Comparison of ENCODE assay signal across 10 mouse cellular contexts in the genomic region with DNA sequence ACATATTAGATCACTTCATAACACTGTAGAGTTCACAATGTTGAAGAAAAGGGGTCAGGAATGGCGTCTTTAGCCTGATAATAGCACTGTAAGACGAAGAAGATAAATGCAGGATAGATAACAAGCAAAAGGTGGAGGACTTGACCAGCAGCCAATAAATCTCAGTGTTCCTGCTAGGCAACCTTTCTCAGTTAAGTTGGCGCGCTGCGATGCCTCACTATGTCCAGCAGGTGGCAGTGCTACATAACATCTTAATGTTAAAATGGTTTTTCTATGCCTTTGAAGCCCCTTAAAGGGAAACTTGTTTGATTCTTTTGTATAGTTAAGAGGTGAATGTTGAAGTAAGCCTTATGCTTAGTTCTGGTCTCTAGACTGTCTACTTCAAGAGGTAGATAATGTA. TPM values are rescaled to one million over a fixed set of nuclear protein-coding genes. Genes with fewer than 3 reads are reported as not detected.
DNase-seq lines count a peak whose midpoint lies in the region; ATAC-seq and TF ChIP-seq lines count a peak whose summit lies in the region.
"Had no signal": no experiment of that assay in that cellular context is flagged by ENCODE, and none has a peak within 500 bp of the region (broad histone marks: within the 10 kb centered on the region; RNA-seq: fewer than 3 reads in every experiment).

No protein-coding gene starts in this region.

- peak; percentile 89 for DNase-seq in intestine, embryonic 14.5 days (ENCODE audit: low spot score)
- peak; percentile 31 for DNase-seq in adrenal gland, adult 2 months
- peak; percentile 94 for DNase-seq in embryo, embryonic 10 days (ENCODE audit: low spot score)
- peak; percentile 63 to 84 for DNase-seq in heart, postnatal 14 days
- peak; percentile 12 to 25 for DNase-seq in left cerebral cortex, adult 8-10 months (ENCODE audit: low spot score in 2 of 2)
- peak; percentile 67 for DNase-seq in thymus, adult 2 months

- H3K9me3 ChIP-seq in intestine, embryonic 14.5 days (ENCODE audit: control insufficient read depth, low read length) = no peaks in the 10 kb centered on the region
- no peaks in the 10 kb centered on the region for H3K9me3 ChIP-seq in intestine, embryonic 16.5 days (ENCODE audit: control insufficient read depth, low read length)
- H3K9me3 ChIP-seq: embryonic facial prominence, embryonic 13.5 days; neural tube, embryonic 13.5 days had no signal

- H3K27ac ChIP-seq in intestine, embryonic 14.5 days (ENCODE audit: low read depth) = no peak overlapping the region
- no peak overlapping the region for H3K27ac ChIP-seq in intestine, embryonic 16.5 days (ENCODE audit: low read length)
- no peak overlapping the region for H3K27ac ChIP-seq in thymus, adult 2 months (ENCODE audit: control insufficient read depth, insufficient read depth, low read length)
- H3K27ac ChIP-seq: embryonic facial prominence, embryonic 13.5 days; neural tube, embryonic 13.5 days had no signal

- H3K27me3 ChIP-seq in intestine, embryonic 14.5 days (replicated peaks; ENCODE audit: control insufficient read depth, insufficient read depth, low read length) = no peaks in the 10 kb centered on the region
- no peaks in the 10 kb centered on the region for H3K27me3 ChIP-seq in intestine, embryonic 16.5 days (replicated peaks; ENCODE audit: control insufficient read depth, insufficient read depth, low read length)
- H3K27me3 ChIP-seq in thymus, adult 2 months (ENCODE audit: control insufficient read depth, insufficient read depth, low read length) = no peaks in the 10 kb centered on the region
- H3K27me3 ChIP-seq: embryonic facial prominence, embryonic 13.5 days; neural tube, embryonic 13.5 days had no signal

- H3K9ac ChIP-seq in intestine, embryonic 14.5 days (ENCODE audit: low read length) = no peak overlapping the region
- no peak overlapping the region for H3K9ac ChIP-seq in intestine, embryonic 16.5 days (ENCODE audit: low read depth, low read length)
- H3K9ac ChIP-seq: embryonic facial prominence, embryonic 13.5 days; neural tube, embryonic 13.5 days had no signal

- no peak for ATAC-seq in intestine, embryonic 14.5 days (replicated peaks; ENCODE audit: low FRiP score, low TSS enrichment, low read depth)
- ATAC-seq in intestine, embryonic 16.5 days = no peak
- ATAC-seq in neutrophil, adult 5-6 weeks (ENCODE audit: extremely low read depth, insufficient number of reproducible peaks, low FRiP score, poor library complexity, severe bottlenecking) = peak; percentile 72

- no peaks in the 10 kb centered on the region for H3K36me3 ChIP-seq in intestine, embryonic 14.5 days (ENCODE audit: control insufficient read depth, insufficient read depth, low read length)
- no peaks in the 10 kb centered on the region for H3K36me3 ChIP-seq in intestine, embryonic 16.5 days (ENCODE audit: control insufficient read depth, insufficient read depth, low read length)
- no peaks in the 10 kb centered on the region for H3K36me3 ChIP-seq in thymus, adult 2 months (ENCODE audit: control insufficient read depth, insufficient read depth, low read length)
- H3K36me3 ChIP-seq: embryonic facial prominence, embryonic 13.5 days; neural tube, embryonic 13.5 days had no signal

- no peaks in the 10 kb centered on the region for H3K4me1 ChIP-seq in intestine, embryonic 14.5 days (replicated peaks; ENCODE audit: control insufficient read depth, insufficient read depth, low read length)
- H3K4me1 ChIP-seq in intestine, embryonic 16.5 days (ENCODE audit: control insufficient read depth, insufficient read depth, low read length) = no peaks in the 10 kb centered on the region
- H3K4me1 ChIP-seq in thymus, adult 2 months (replicated peaks; ENCODE audit: control insufficient read depth, insufficient read depth, low read length) = no peaks in the 10 kb centered on the region
- H3K4me1 ChIP-seq: embryonic facial prominence, embryonic 13.5 days had no signal

- 0% methylated on average over 5 of the region's 5 CpGs for WGBS in intestine, embryonic 14.5 days
- WGBS in intestine, embryonic 16.5 days = 2% methylated on average over 5 of the region's 5 CpGs
- WGBS in thymus, adult 2 months = 0% methylated on average over 5 of the region's 5 CpGs

- intact Hi-C loops in heart, postnatal 14 days (cut with DNase I) = loop anchor here (1.0 to 10.0 kb wide), 3 partner anchors 86 to 259 kb away; partner anchors contain the start of gene Kif20b

- H3K4me3 ChIP-seq in intestine, embryonic 14.5 days (ENCODE audit: low read depth, low read length) = no peak overlapping the region
- H3K4me3 ChIP-seq in intestine, embryonic 16.5 days (ENCODE audit: low read length) = no peak overlapping the region
- no peak overlapping the region for H3K4me3 ChIP-seq in thymus, adult 2 months (ENCODE audit: control insufficient read depth, insufficient read depth, low read length)
- H3K4me3 ChIP-seq: embryonic facial prominence, embryonic 13.5 days; neural tube, embryonic 13.5 days had no signal

- no peak for TF ChIP-seq CTCF in thymus, adult 2 months (IDR thresholded peaks at IDR 0.05; ENCODE audit: borderline replicate concordance, control insufficient read depth, extremely low read depth, insufficient read depth, low read length, poor library complexity)

- TF ChIP-seq POLR2A in thymus, adult 2 months (IDR thresholded peaks at IDR 0.05; ENCODE audit: control insufficient read depth, extremely low read depth, insufficient read depth, low read length, poor library complexity) = no peak

- H3K4me2 ChIP-seq in intestine, embryonic 14.5 days (ENCODE audit: low read length) = no peak overlapping the region
- no peak overlapping the region for H3K4me2 ChIP-seq in intestine, embryonic 16.5 days (ENCODE audit: low read depth, low read length)
- H3K4me2 ChIP-seq: embryonic facial prominence, embryonic 13.5 days; neural tube, embryonic 13.5 days had no signal

RNA-seq across cellular contexts. Expression of gene Ifit1, which starts 25.5 kb away (rescaled TPM):
- 1.7 and 2.2 TPM in 2 replicates for polyA plus RNA-seq in intestine, embryonic 14.5 days (2014; fragmentation: Nextera tagmentation; extraction: Ambion mirVana)
- polyA plus RNA-seq in intestine, embryonic 16.5 days (2015; fragmentation: Nextera tagmentation; extraction: Ambion mirVana) = 10.8 and 12.6 TPM in 2 replicates
- 1 to 10 TPM; 4.3 to 4.8 TPM for total RNA-seq in adrenal gland, adult 2 months (2021)
- 2.0 and 2.1 TPM in 2 replicates for polyA plus RNA-seq in adrenal gland, adult 2 months (2012; rRNA removed)
- under 1 TPM; 0.33 to 0.85 TPM for total RNA-seq in heart, postnatal 14 days (2021)
- total RNA-seq in left cerebral cortex, adult 8-10 months (2022) = 1 to 10 TPM; 1.3 to 3.0 (median 2.1) TPM
- 36.0 and 37.7 TPM in 2 replicates for total RNA-seq in neutrophil, adult 5-6 weeks (2017)
- 10.0 and 13.2 TPM in 2 replicates for polyA plus RNA-seq in thymus, adult 2 months (2012; rRNA removed)

RNA-seq across cellular contexts. Expression of gene Ifit1bl2, which starts 25.6 kb away (rescaled TPM):
- polyA plus RNA-seq in intestine, embryonic 14.5 days (2014; fragmentation: Nextera tagmentation; extraction: Ambion mirVana) = 0.14 and 0.17 TPM in 2 replicates
- 19.9 and 32.3 TPM in 2 replicates for polyA plus RNA-seq in intestine, embryonic 16.5 days (2015; fragmentation: Nextera tagmentation; extraction: Ambion mirVana)
- under 1 TPM; 0.23 to 0.28 TPM for total RNA-seq in adrenal gland, adult 2 months (2021)
- 0.02 and 0.03 TPM in 2 replicates for polyA plus RNA-seq in adrenal gland, adult 2 months (2012; rRNA removed)
- total RNA-seq in heart, postnatal 14 days (2021) = under 1 TPM; 0.53 to 0.59 TPM
- total RNA-seq in left cerebral cortex, adult 8-10 months (2022) = under 1 TPM; 0.38 to 0.66 (median 0.49) TPM
- 24.3 and 27.7 TPM in 2 replicates for total RNA-seq in neutrophil, adult 5-6 weeks (2017)
- 0.07 and 0.11 TPM in 2 replicates for polyA plus RNA-seq in thymus, adult 2 months (2012; rRNA removed)

RNA-seq across cellular contexts. Expression of gene Ifit3b, which starts 58.4 kb away (rescaled TPM):
- 0.11 and 0.15 TPM in 2 replicates for polyA plus RNA-seq in intestine, embryonic 14.5 days (2014; fragmentation: Nextera tagmentation; extraction: Ambion mirVana)
- 0.15 and 0.32 TPM in 2 replicates for polyA plus RNA-seq in intestine, embryonic 16.5 days (2015; fragmentation: Nextera tagmentation; extraction: Ambion mirVana)
- total RNA-seq in adrenal gland, adult 2 months (2021) = 1 to 10 TPM; 2.4 to 3.4 TPM
- polyA plus RNA-seq in adrenal gland, adult 2 months (2012; rRNA removed) = 0.44 and 0.78 TPM in 2 replicates
- under 1 TPM; 0.50 to 0.56 TPM for total RNA-seq in heart, postnatal 14 days (2021)
- total RNA-seq in left cerebral cortex, adult 8-10 months (2022) = 1 to 10 TPM; 3.5 to 6.3 (median 4.4) TPM
- 46.0 and 50.7 TPM in 2 replicates for total RNA-seq in neutrophil, adult 5-6 weeks (2017)
- 1.5 and 2.3 TPM in 2 replicates for polyA plus RNA-seq in thymus, adult 2 months (2012; rRNA removed)
- polyA plus RNA-seq: embryonic facial prominence, embryonic 13.5 days had no signal

Comparison
In these comparisons a context has a peak if more than half of its experiments do, and no peak if none do; other contexts are left out.
1. DNase-seq: peak in every context shown above with its lines; median percentile 94 in embryo, embryonic 10 days; 89 in intestine, embryonic 14.5 days; 74 in heart, postnatal 14 days; 67 in thymus, adult 2 months; 31 in adrenal gland, adult 2 months; 18 in left cerebral cortex, adult 8-10 months.
2. RNA of gene Ifit1bl2, which starts 25.6 kb away (total RNA-seq): 24.3 to 27.7 TPM in neutrophil, adult 5-6 weeks; 0.53 to 0.59 TPM in heart, postnatal 14 days, 0.38 to 0.66 TPM in left cerebral cortex, adult 8-10 months and 0.23 to 0.28 TPM in adrenal gland, adult 2 months; every median in the first group is over 10 times any median in the second.